Mouse (Mus musculus) hindbrain, postnatal 0 days (tissue): ENCODE measurements around the gene Ssbp4. TPM values are rescaled to one million over a fixed set of nuclear protein-coding genes. Genes with fewer than 3 reads are reported as not detected.

Experiments used
- ATAC-seq: fragments of 200-750 bp; cut with Nextera tagmentation; 2 replicates; pipeline ENCODE4 v1.8.0; 2017; ENCODE audit warnings: mild to moderate bottlenecking, moderate TSS enrichment, moderate library complexity
- DNase-seq: peaks from one replicate; pipeline ENCODE4 v3.0.0-alpha.2; 2015; ENCODE audit warnings: low spot score
- H3K27ac ChIP-seq: fragments of 300-500 bp; sonication (generic); 2 replicates; pipeline ENCODE4 v1.5.1; 2014; ENCODE audit warnings: mild to moderate bottlenecking
- H3K27me3 ChIP-seq: fragments of 300-500 bp; sonication (generic); 2 replicates; pipeline ENCODE4 v1.6.1; 2014; ENCODE audit warnings: low read length, mixed read lengths; ENCODE audit not compliant: insufficient read depth
- H3K36me3 ChIP-seq: fragments of 300-500 bp; sonication (generic); 2 replicates; pipeline ENCODE4 v1.6.1; 2014; ENCODE audit warnings: low read length, mixed read lengths; ENCODE audit not compliant: insufficient read depth
- H3K4me1 ChIP-seq: fragments of 300-500 bp; sonication (generic); 2 replicates; pipeline ENCODE4 v1.6.1; 2014; ENCODE audit warnings: antibody characterized with exemption, low read length, mixed read lengths; ENCODE audit not compliant: insufficient read depth
- H3K4me2 ChIP-seq: fragments of 300-500 bp; sonication (generic); 2 replicates; pipeline ENCODE4 v1.6.1; 2014; ENCODE audit warnings: low read depth, mild to moderate bottlenecking, low read length, moderate library complexity, mixed read lengths
- H3K4me3 ChIP-seq: fragments of 300-500 bp; sonication (generic); 2 replicates; pipeline ENCODE4 v1.5.1; 2014; ENCODE audit warnings: low read length
- H3K9ac ChIP-seq: fragments of 300-500 bp; sonication (generic); replicated peaks from 2 replicates; pipeline ENCODE4 v1.6.1; 2014; ENCODE audit warnings: mild to moderate bottlenecking, low read length, moderate library complexity, mixed read lengths
- H3K9me3 ChIP-seq: fragments of 300-500 bp; sonication (generic); 2 replicates; pipeline ENCODE4 v1.6.1; 2016; ENCODE audit warnings: low read length, mixed read lengths
- CTCF ChIP-seq: IDR thresholded peaks from 2 replicates; pipeline ENCODE4 v1.5.1; 2016; ENCODE audit warnings: antibody characterized with exemption, control low read depth, low read depth
- WGBS: fragments of 180-500 bp; shearing (Covaris S2); extraction: QIAGEN DNeasy Blood & Tissue Kit; methylation state at CpG from one replicate; pipeline ENCODE4 v1.1.7; 2014; 5-methylcytosine and 5-hydroxymethylcytosine counted together
- polyA plus RNA-seq: library from polyadenylated mRNA; unstranded; fragments of >200 nt; fragmentation: Nextera tagmentation; extraction: Ambion mirVana; gene quantifications from 2 replicates; pipeline ENCODE4 v1.2.1, GENCODE M21; 2015
- total RNA-seq: library from RNA; depleted of rRNA; stranded (reverse); fragments of >200 nt; gene quantifications from 2 replicates; pipeline ENCODE4 v1.2.3, GENCODE M21; 2014

Ssbp4 gene
- total and polyA plus RNA-seq, 2 experiments from 2014 or later, result 188 to 248 TPM

- Histone ChIP-seq H3K27me3 (no peaks in the 10 kb centered on the region), H3K4me3 (no peak overlapping the region), H3K4me2 (no peak overlapping the region), H3K9ac (0 out of 2 replicates have a peak overlapping the region, but pooled peaks have one; percentile 24), H3K36me3 (peaks cover 56% of the 10 kb centered on the region), H3K4me1 (no peaks in the 10 kb centered on the region), H3K27ac (peak overlapping the region; percentile 57; the same call in 1 of the 2 replicates), H3K9me3 (no peaks in the 10 kb centered on the region)
- 67% methylated on average over 18 of the region's 18 CpGs for whole genome bisulfite sequencing
- DNase-seq (peak; percentile 47), ATAC-seq (peak; percentile 63)
- TF ChIP-seq CTCF, result no peak
Observed at GRCm38 (mm10) chr8:70583476-70584387, 24.9 kb downstream of the Ssbp4 start.

- no peak for TF ChIP-seq CTCF
- WGBS, result 93% methylated on average over 3 of the region's 3 CpGs
- H3K27ac ChIP-seq, result no peak overlapping the region
- H3K9ac ChIP-seq, result no peak overlapping the region
- H3K9me3 ChIP-seq, result no peaks in the 10 kb centered on the region
- no peak overlapping the region for H3K4me2 ChIP-seq
- ATAC-seq (no peak), DNase-seq (no peak)
- H3K4me3 ChIP-seq, result no peak overlapping the region
- peaks cover 25% of the 10 kb centered on the region for H3K36me3 ChIP-seq
- no peaks in the 10 kb centered on the region for H3K4me1 ChIP-seq
- no peaks in the 10 kb centered on the region for H3K27me3 ChIP-seq
Observed at GRCm38 (mm10) chr8:70577207-70577606, 31.5 kb downstream of the Ssbp4 start.

DNA sequence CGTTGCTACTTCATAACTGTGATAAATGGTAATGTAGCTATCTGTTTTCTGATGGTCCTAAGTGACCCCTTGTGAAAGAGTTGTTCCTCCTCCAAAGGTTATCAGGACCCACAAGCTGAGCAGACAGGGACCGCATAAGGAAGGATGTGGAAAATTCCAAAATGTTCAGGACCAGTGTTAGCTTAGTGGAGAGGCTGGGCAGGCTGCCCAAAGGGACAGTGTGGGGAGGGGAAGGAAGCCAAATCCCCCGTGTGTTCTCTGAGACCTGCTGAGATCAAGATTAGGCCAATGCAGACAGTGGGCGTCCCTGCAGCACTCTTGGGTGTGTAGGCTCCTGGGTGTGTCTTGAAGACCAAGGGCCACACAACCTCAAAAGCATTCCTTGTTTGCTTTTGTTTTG, 33.8 kb downstream of the Ssbp4 start:
- 57% methylated on average over 4 of the region's 4 CpGs for WGBS
- DNase-seq, result no peak

DNA sequence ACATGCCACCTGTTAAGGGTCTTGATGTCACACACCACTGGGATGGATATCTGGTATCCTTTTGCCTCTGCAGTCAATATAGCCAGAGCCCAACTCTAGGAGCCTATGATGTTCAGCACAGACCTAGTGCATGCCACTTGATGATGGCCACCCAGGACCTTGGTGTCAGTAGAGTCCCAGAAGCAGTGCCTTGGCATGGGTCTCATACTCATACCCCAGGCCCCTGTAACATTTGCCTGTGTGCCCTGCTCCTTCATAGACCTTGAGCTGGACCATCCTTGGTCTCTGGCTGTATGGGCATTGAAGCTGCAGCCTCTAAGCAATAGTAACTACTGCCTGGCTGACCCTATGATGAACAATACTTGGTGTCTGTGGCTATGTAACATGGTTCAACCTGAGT, 34.4 kb downstream of the Ssbp4 start:
- Histone ChIP-seq H3K27me3 (no peaks in the 10 kb centered on the region), H3K9ac (no peak overlapping the region), H3K4me1 (no peaks in the 10 kb centered on the region), H3K4me3 (no peak overlapping the region), H3K4me2 (no peak overlapping the region), H3K36me3 (peaks cover 8% of the 10 kb centered on the region), H3K9me3 (no peaks in the 10 kb centered on the region), H3K27ac (no peak overlapping the region)
- no peak for ATAC-seq
- TF ChIP-seq CTCF, result no peak
- DNase-seq, result no peak

More for the DNA sequence above, 33.8 kb downstream of the Ssbp4 start:
- H3K9ac ChIP-seq, result no peak overlapping the region
- no peak overlapping the region for H3K4me3 ChIP-seq
- H3K4me2 ChIP-seq, result no peak overlapping the region
- H3K27me3 ChIP-seq, result no peaks in the 10 kb centered on the region
- peaks cover 8% of the 10 kb centered on the region for H3K36me3 ChIP-seq
- TF ChIP-seq CTCF, result no peak
- no peak for ATAC-seq
- no peak overlapping the region for H3K27ac ChIP-seq
- H3K9me3 ChIP-seq, result no peaks in the 10 kb centered on the region
- no peaks in the 10 kb centered on the region for H3K4me1 ChIP-seq

GRCm38 (mm10) chr8:70570990-70571389, 37.7 kb downstream of the Ssbp4 start:
- Histone ChIP-seq H3K9me3 (no peaks in the 10 kb centered on the region), H3K4me2 (no peak overlapping the region), H3K27me3 (no peaks in the 10 kb centered on the region), H3K9ac (no peak overlapping the region), H3K4me3 (no peak overlapping the region), H3K27ac (no peak overlapping the region), H3K36me3 (no peaks in the 10 kb centered on the region; the same call in 1 of the 2 replicates), H3K4me1 (no peaks in the 10 kb centered on the region)
- DNase-seq (no peak), ATAC-seq (no peak)
- TF ChIP-seq CTCF, result no peak
- 59% methylated on average over 6 of the region's 6 CpGs for WGBS

DNA sequence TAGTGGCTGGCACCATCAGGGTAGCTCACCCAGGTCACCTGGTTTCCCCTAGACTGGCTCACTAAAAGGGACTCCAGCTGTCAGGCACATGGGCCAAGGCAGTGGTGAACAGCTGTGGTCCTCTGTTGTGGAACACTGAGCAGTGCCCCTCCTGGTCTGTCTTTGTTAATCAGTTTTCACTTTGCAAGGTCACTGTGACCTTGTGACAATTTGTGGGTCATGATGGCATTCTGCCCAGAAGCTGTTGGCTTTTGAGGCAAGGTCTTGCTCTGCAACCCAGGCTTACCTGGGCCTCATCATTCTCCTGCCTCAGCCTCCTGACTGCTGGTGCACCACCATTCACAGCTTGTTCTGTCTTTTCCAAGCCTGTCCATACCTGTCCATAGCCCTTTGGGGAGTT, 38.3 kb downstream of the Ssbp4 start:
- no peak overlapping the region for H3K9ac ChIP-seq
- no peak overlapping the region for H3K27ac ChIP-seq
- H3K4me3 ChIP-seq, result no peak overlapping the region
- DNase-seq, result no peak
- H3K4me1 ChIP-seq, result no peaks in the 10 kb centered on the region
- no peak overlapping the region for H3K4me2 ChIP-seq
- no peak for TF ChIP-seq CTCF
- H3K36me3 ChIP-seq, result no peaks in the 10 kb centered on the region; the same call in 1 of the 2 replicates
- no peak for ATAC-seq
- no peaks in the 10 kb centered on the region for H3K9me3 ChIP-seq
- H3K27me3 ChIP-seq, result no peaks in the 10 kb centered on the region

DNA sequence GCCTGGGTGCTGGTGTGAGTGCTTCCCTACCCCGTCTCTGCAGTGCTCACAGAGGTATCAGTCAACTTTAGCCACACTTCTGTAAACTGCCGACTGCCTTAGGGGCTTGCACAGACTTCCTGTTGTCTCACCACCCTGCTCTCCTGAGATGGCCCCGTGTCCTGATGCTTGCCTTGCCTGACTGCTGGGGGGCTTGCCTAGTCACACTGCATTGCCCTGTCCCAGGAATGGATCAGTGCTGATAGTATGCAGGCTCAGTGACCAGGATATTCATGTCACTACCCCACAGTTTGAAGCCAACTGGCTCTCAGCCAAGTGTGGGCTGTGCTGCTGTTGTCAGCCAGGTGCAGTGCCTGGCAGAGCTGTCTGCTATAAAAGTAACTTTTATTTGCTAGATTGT, 43.1 kb downstream of the Ssbp4 start:
- no peak overlapping the region for H3K9ac ChIP-seq
- no peak overlapping the region for H3K4me2 ChIP-seq
- H3K4me3 ChIP-seq, result no peak overlapping the region
- whole genome bisulfite sequencing, result 51% methylated on average over 3 of the region's 3 CpGs
- H3K27ac ChIP-seq, result no peak overlapping the region
- peak; percentile 34 for DNase-seq
- peaks cover 8% of the 10 kb centered on the region; the same call in 1 of the 2 replicates for H3K4me1 ChIP-seq
- ATAC-seq, result no peak
- H3K36me3 ChIP-seq, result no peaks in the 10 kb centered on the region; the same call in 1 of the 2 replicates
- H3K27me3 ChIP-seq, result no peaks in the 10 kb centered on the region
- H3K9me3 ChIP-seq, result no peaks in the 10 kb centered on the region
- no peak for TF ChIP-seq CTCF
